29 mouse cellular contexts compared by ENCODE assay signal in genomic region chr19:32789535-32789934, GRCm38 (mm10). TPM values are rescaled to one million over a fixed set of nuclear protein-coding genes. Genes with fewer than 3 reads are reported as not detected.
A peak's percentile ranks its signal among the peaks of the same experiment; 100 is the strongest.
DNase-seq lines count a peak whose midpoint lies in the region; ATAC-seq and TF ChIP-seq lines count a peak whose summit lies in the region.
"Had no signal": no experiment of that assay in that cellular context is flagged by ENCODE, and none has a peak within 500 bp of the region (broad histone marks: within the 10 kb centered on the region; RNA-seq: fewer than 3 reads in every experiment).

No protein-coding gene starts in this region.

- no peaks in the 10 kb centered on the region; the same call in 1 of the 2 replicates for H3K36me3 ChIP-seq in hindbrain, embryonic 12.5 days
- peaks cover 5% of the 10 kb centered on the region; the same call in 1 of the 2 replicates for H3K36me3 ChIP-seq in hindbrain, embryonic 13.5 days
- H3K36me3 ChIP-seq in lung, embryonic 14.5 days (ENCODE audit: insufficient read depth) = no peaks in the 10 kb centered on the region
- peaks cover 9% of the 10 kb centered on the region for H3K36me3 ChIP-seq in limb, embryonic 10.5 days
- H3K36me3 ChIP-seq: heart, embryonic 15.5 days; midbrain, embryonic 12.5 days had no signal

- no peak for TF ChIP-seq POLR2A in lung, adult 2 months (IDR thresholded peaks at IDR 0.05; ENCODE audit: borderline replicate concordance, extremely low read depth, low read depth, low read length)

- H3K9me3 ChIP-seq in hindbrain, embryonic 12.5 days (replicated peaks) = no peaks in the 10 kb centered on the region
- no peaks in the 10 kb centered on the region for H3K9me3 ChIP-seq in hindbrain, embryonic 13.5 days
- no peaks in the 10 kb centered on the region for H3K9me3 ChIP-seq in lung, embryonic 14.5 days (ENCODE audit: low read depth, low read length)
- no peaks in the 10 kb centered on the region for H3K9me3 ChIP-seq in limb, embryonic 10.5 days (replicated peaks)
- H3K9me3 ChIP-seq: embryonic facial prominence, embryonic 13.5 days; heart, embryonic 15.5 days; limb, embryonic 15.5 days; midbrain, embryonic 12.5 days had no signal

- no peak for TF ChIP-seq CTCF in lung, embryonic 14.5 days (IDR thresholded peaks at IDR 0.05; ENCODE audit: low read depth)
- TF ChIP-seq CTCF in lung, adult 2 months (IDR thresholded peaks at IDR 0.05; ENCODE audit: insufficient read depth, low read length) = no peak

- no peak overlapping the region for H3K4me3 ChIP-seq in hindbrain, embryonic 12.5 days
- no peak overlapping the region for H3K4me3 ChIP-seq in hindbrain, embryonic 13.5 days
- no peak overlapping the region for H3K4me3 ChIP-seq in lung, embryonic 14.5 days (ENCODE audit: low read depth, low read length)
- no peak overlapping the region for H3K4me3 ChIP-seq in lung, adult 2 months (replicated peaks; ENCODE audit: extremely low read depth, low read depth, low read length)
- H3K4me3 ChIP-seq in brown adipose tissue, adult 24 weeks (ENCODE audit: insufficient read depth, low read depth, low read length) = no peak overlapping the region
- H3K4me3 ChIP-seq in limb, embryonic 10.5 days = no peak overlapping the region
- H3K4me3 ChIP-seq: embryonic facial prominence, embryonic 13.5 days; heart, embryonic 15.5 days; limb, embryonic 15.5 days; midbrain, embryonic 12.5 days had no signal

- H3K9ac ChIP-seq in hindbrain, embryonic 12.5 days = no peak overlapping the region
- H3K9ac ChIP-seq in hindbrain, embryonic 13.5 days = no peak overlapping the region
- H3K9ac ChIP-seq in lung, embryonic 14.5 days = no peak overlapping the region
- H3K9ac ChIP-seq: embryonic facial prominence, embryonic 13.5 days; heart, embryonic 15.5 days; limb, embryonic 15.5 days; midbrain, embryonic 12.5 days had no signal

- peak; percentile 17 for DNase-seq in lung, embryonic 14.5 days
- DNase-seq in lung, adult 2 months = no peak
- DNase-seq in cerebellum, postnatal 10 days = no peak
- no peak for DNase-seq in limb, embryonic 10.5 days (ENCODE audit: low spot score)
- DNase-seq: adrenal gland, postnatal 36 days; cerebellum, adult 18-20 months; cerebellum, postnatal 36 days; embryo, embryonic 11 days; gastrocnemius, postnatal 14 days; heart, adult 18-20 months; heart, postnatal 36 days; kidney, adult 9 months; kidney, postnatal 36 days; layer of hippocampus, adult 9-11 months; lung, adult 18-20 months; right cerebral cortex, postnatal 14 days had no signal

- H3K4me1 ChIP-seq in hindbrain, embryonic 12.5 days = peaks cover 32% of the 10 kb centered on the region
- peaks cover 47% of the 10 kb centered on the region for H3K4me1 ChIP-seq in hindbrain, embryonic 13.5 days (replicated peaks)
- peaks cover 15% of the 10 kb centered on the region for H3K4me1 ChIP-seq in lung, embryonic 14.5 days (ENCODE audit: insufficient read depth)
- peaks cover 19% of the 10 kb centered on the region for H3K4me1 ChIP-seq in lung, adult 2 months (ENCODE audit: control insufficient read depth, insufficient read depth, low read length)
- H3K4me1 ChIP-seq in brown adipose tissue, adult 24 weeks (ENCODE audit: control insufficient read depth, insufficient read depth, insufficient read length, low read length) = peaks cover 26% of the 10 kb centered on the region
- peaks cover 19% of the 10 kb centered on the region for H3K4me1 ChIP-seq in limb, embryonic 10.5 days

- no peaks in the 10 kb centered on the region for H3K27me3 ChIP-seq in hindbrain, embryonic 12.5 days
- H3K27me3 ChIP-seq in hindbrain, embryonic 13.5 days = no peaks in the 10 kb centered on the region
- no peaks in the 10 kb centered on the region for H3K27me3 ChIP-seq in lung, embryonic 14.5 days (ENCODE audit: insufficient read depth, low read length)
- H3K27me3 ChIP-seq in limb, embryonic 10.5 days (ENCODE audit: low read depth, poor library complexity, severe bottlenecking) = no peaks in the 10 kb centered on the region
- H3K27me3 ChIP-seq: embryonic facial prominence, embryonic 13.5 days; heart, embryonic 15.5 days; limb, embryonic 15.5 days; midbrain, embryonic 12.5 days; Patski had no signal

- WGBS in hindbrain, embryonic 12.5 days = 50% methylated on average over 3 of the region's 3 CpGs
- 42% methylated on average over 3 of the region's 3 CpGs for WGBS in hindbrain, embryonic 13.5 days
- 68% methylated on average over 3 of the region's 3 CpGs for WGBS in lung, embryonic 14.5 days
- WGBS in lung, adult 2 months = 32% methylated on average over 3 of the region's 3 CpGs
- WGBS in limb, embryonic 10.5 days = 89% methylated on average over 3 of the region's 3 CpGs

- no peak overlapping the region for H3K4me2 ChIP-seq in hindbrain, embryonic 12.5 days (replicated peaks)
- no peak overlapping the region for H3K4me2 ChIP-seq in hindbrain, embryonic 13.5 days
- H3K4me2 ChIP-seq in lung, embryonic 14.5 days = no peak overlapping the region
- H3K4me2 ChIP-seq: embryonic facial prominence, embryonic 13.5 days; heart, embryonic 15.5 days; limb, embryonic 15.5 days; midbrain, embryonic 12.5 days had no signal

- ATAC-seq in hindbrain, embryonic 12.5 days (ENCODE audit: low FRiP score) = no peak
- no peak for ATAC-seq in hindbrain, embryonic 13.5 days (ENCODE audit: low FRiP score)
- no peak for ATAC-seq in lung, embryonic 14.5 days (ENCODE audit: insufficient read depth)
- ATAC-seq: CD4-positive, CD25-positive, alpha-beta regulatory T cell, adult 4 months; forebrain, embryonic 14.5 days; hindbrain, postnatal 0 days; intestine, embryonic 16.5 days; Patski had no signal

- 0 out of 2 replicates have a peak overlapping the region, but pooled peaks have one; percentile 35 for H3K27ac ChIP-seq in hindbrain, embryonic 12.5 days
- no peak overlapping the region for H3K27ac ChIP-seq in hindbrain, embryonic 13.5 days
- no peak overlapping the region for H3K27ac ChIP-seq in lung, embryonic 14.5 days (ENCODE audit: low read depth)
- H3K27ac ChIP-seq in brown adipose tissue, adult 24 weeks (replicated peaks; ENCODE audit: low read depth, low read length) = 0 out of 2 replicates have a peak overlapping the region, but pooled peaks have one; percentile 24
- no peak overlapping the region for H3K27ac ChIP-seq in limb, embryonic 10.5 days
- H3K27ac ChIP-seq: embryonic facial prominence, embryonic 13.5 days; hindbrain, postnatal 0 days; limb, embryonic 15.5 days; midbrain, embryonic 12.5 days; stomach, postnatal 0 days had no signal

RNA-seq across cellular contexts. Expression of gene Pten, which starts 32.2 kb away (rescaled TPM):
- 14.1 and 15.7 TPM in 2 replicates for polyA plus RNA-seq in hindbrain, embryonic 12.5 days (2016; fragmentation: Nextera tagmentation; extraction: Ambion mirVana)
- 11.1 and 12.4 TPM in 2 replicates for polyA plus RNA-seq in hindbrain, embryonic 13.5 days (2015; fragmentation: Nextera tagmentation; extraction: Ambion mirVana)
- polyA plus RNA-seq in lung, embryonic 14.5 days (2014; fragmentation: Nextera tagmentation; extraction: Ambion mirVana) = 14.9 and 15.4 TPM in 2 replicates
- 16.8 and 20.2 TPM in 2 replicates for polyA plus RNA-seq in lung, adult 2 months (2012; rRNA removed)
- 44.8 and 50.0 TPM in 2 replicates for polyA plus RNA-seq in brown adipose tissue, adult 24 weeks (2012; ENCODE audit: insufficient read depth, insufficient read length, missing spikeins)
- 5.0 and 5.8 TPM in 2 replicates for polyA plus RNA-seq in limb, embryonic 10.5 days (2016; fragmentation: Nextera tagmentation; extraction: Ambion mirVana)

RNA-seq across cellular contexts. Expression of gene Atad1, which starts 49.9 kb away (rescaled TPM):
- 98.6 and 102 TPM in 2 replicates for polyA plus RNA-seq in hindbrain, embryonic 12.5 days (2016; fragmentation: Nextera tagmentation; extraction: Ambion mirVana)
- polyA plus RNA-seq in hindbrain, embryonic 13.5 days (2015; fragmentation: Nextera tagmentation; extraction: Ambion mirVana) = 125 TPM in 2 replicates
- polyA plus RNA-seq in lung, embryonic 14.5 days (2014; fragmentation: Nextera tagmentation; extraction: Ambion mirVana) = 66.9 and 67.6 TPM in 2 replicates
- 8.9 and 14.0 TPM in 2 replicates for polyA plus RNA-seq in lung, adult 2 months (2012; rRNA removed)
- 54.7 and 58.3 TPM in 2 replicates for polyA plus RNA-seq in brown adipose tissue, adult 24 weeks (2012; ENCODE audit: insufficient read depth, insufficient read length, missing spikeins)
- polyA plus RNA-seq in limb, embryonic 10.5 days (2016; fragmentation: Nextera tagmentation; extraction: Ambion mirVana) = 62.5 and 71.7 TPM in 2 replicates

Comparison
In these comparisons a context has a peak if more than half of its experiments do, and no peak if none do; other contexts are left out.
1. H3K27ac ChIP-seq: peak in hindbrain, embryonic 12.5 days (single experiment) and brown adipose tissue, adult 24 weeks (single experiment); none in hindbrain, embryonic 13.5 days (single experiment), lung, embryonic 14.5 days (single experiment) and limb, embryonic 10.5 days (single experiment).